Mouse (Mus musculus): ENCODE data around the gene Mrps18b. TPM values are rescaled to one million over a fixed set of nuclear protein-coding genes. Genes with fewer than 3 reads are reported as not detected.

Gene Mrps18b
- polyA plus RNA-seq, 2 experiments = 62.7 to 68.0 TPM

DNA sequence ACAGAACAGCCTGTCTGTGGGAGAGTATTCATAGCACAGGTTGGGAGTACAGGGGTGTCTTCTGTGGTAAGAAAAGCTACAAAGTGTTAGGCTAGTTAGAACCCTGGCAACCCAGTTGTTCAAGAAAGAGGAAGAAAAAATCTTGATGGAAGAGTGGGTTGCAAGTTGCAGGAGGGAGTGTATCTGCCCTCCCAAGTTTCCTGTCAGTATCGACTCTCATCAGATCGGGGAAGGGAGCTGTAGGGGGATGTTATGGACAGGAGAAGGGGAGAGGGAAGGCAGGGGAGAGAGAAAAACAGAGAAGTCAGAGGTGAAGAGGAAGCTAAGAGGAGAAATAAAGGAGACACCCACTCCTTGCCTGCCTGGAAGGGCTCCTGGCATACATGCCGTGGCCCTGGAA, 15.6 kb downstream of the Mrps18b start:
- WGBS = 87% methylated on average over 3 of the region's 3 CpGs
- no peak for TF ChIP-seq POLR2A (IDR thresholded peaks at IDR 0.05; ENCODE audit: borderline replicate concordance, extremely low read depth, insufficient read depth, insufficient read length)
- Histone ChIP-seq H3K9ac (ENCODE audit: low read depth, low read length, severe bottlenecking) (no peak overlapping the region), H3K4me1 (ENCODE audit: control insufficient read depth, insufficient read depth, low read length) (0 out of 2 replicates have a peak, but pooled peaks cover 11% of the 10 kb centered on the region), H3K4me3 (replicated peaks; ENCODE audit: low read length) (no peak overlapping the region), H3K4me2 (replicated peaks; ENCODE audit: low read depth, low read length, severe bottlenecking) (no peak overlapping the region), H3K36me3 (ENCODE audit: control insufficient read depth, insufficient read depth, low read length) (peaks cover 71% of the 10 kb centered on the region), H3K9me3 (ENCODE audit: control insufficient read depth, low read length) (no peaks in the 10 kb centered on the region), H3K27ac (replicated peaks; ENCODE audit: low read depth, low read length) (no peak overlapping the region), H3K27me3 (ENCODE audit: control insufficient read depth, insufficient read depth, low read length) (no peaks in the 10 kb centered on the region)
- ATAC-seq (ENCODE audit: low FRiP score, low read depth) (no peak), DNase-seq (ENCODE audit: low spot score) (no peak)

DNA sequence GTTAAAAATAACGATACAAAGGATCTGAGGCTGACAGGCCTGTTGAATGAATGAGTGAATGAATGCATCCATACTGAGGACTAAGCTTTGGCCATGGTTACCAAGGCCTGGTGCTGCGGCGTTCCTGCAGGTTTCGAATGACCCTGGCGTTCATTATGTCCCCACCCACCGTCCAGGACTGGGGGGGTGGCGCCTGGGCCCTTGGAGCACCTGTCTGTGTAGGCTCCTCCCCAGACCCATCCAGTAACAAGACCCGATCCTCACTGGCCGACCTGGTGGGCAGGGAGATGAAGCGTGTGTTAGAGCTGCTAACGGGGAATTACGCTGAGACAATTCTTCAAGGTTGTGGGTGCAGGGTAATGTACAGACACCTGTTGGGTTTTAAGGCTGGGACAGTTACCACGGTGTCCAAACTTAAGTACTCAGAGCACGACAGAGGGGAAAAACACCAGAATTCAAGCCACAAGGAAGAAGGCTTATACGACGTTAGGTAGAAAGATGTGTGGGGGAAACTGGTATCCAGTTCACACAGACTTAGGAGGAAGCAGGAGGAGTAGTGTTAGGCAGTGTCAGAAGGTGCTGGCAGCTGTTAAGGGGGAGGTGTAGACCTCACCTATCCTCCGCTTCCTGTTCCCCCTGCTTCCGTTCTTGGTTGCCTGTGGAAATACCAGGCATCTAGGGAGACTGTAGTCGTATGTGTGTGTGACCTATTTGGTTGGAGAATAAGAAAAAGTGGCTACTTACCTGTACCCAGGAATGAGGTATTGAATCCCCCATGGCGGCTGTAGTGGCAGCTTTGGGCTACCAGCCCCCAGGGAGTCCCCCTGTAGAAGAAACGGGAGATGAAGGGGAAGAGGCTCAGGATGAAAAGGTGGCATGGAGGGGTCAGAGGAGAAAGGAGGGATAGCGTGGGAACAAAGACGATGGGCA, 18.3 kb downstream of the Mrps18b start:
- Histone ChIP-seq H3K27ac (replicated peaks; ENCODE audit: low read depth, low read length) (no peak overlapping the region), H3K27me3 (ENCODE audit: control insufficient read depth, insufficient read depth, low read length) (no peaks in the 10 kb centered on the region), H3K4me1 (ENCODE audit: control insufficient read depth, insufficient read depth, low read length) (0 out of 2 replicates have a peak, but pooled peaks cover 11% of the 10 kb centered on the region), H3K9ac (ENCODE audit: low read depth, low read length, severe bottlenecking) (peak overlapping the region; percentile 80), H3K4me2 (replicated peaks; ENCODE audit: low read depth, low read length, severe bottlenecking) (peak overlapping the region; percentile 99), H3K36me3 (ENCODE audit: control insufficient read depth, insufficient read depth, low read length) (peaks cover 63% of the 10 kb centered on the region), H3K4me3 (replicated peaks; ENCODE audit: low read length) (peak overlapping the region; percentile 79), H3K9me3 (ENCODE audit: control insufficient read depth, low read length) (no peaks in the 10 kb centered on the region)
- DNase-seq (ENCODE audit: low spot score) = no peak
- peak; percentile 12 for ATAC-seq (ENCODE audit: low FRiP score, low read depth)
- no peak for TF ChIP-seq POLR2A (IDR thresholded peaks at IDR 0.05; ENCODE audit: borderline replicate concordance, extremely low read depth, insufficient read depth, insufficient read length)
- 39% methylated on average over 23 of the region's 23 CpGs for WGBS

DNA sequence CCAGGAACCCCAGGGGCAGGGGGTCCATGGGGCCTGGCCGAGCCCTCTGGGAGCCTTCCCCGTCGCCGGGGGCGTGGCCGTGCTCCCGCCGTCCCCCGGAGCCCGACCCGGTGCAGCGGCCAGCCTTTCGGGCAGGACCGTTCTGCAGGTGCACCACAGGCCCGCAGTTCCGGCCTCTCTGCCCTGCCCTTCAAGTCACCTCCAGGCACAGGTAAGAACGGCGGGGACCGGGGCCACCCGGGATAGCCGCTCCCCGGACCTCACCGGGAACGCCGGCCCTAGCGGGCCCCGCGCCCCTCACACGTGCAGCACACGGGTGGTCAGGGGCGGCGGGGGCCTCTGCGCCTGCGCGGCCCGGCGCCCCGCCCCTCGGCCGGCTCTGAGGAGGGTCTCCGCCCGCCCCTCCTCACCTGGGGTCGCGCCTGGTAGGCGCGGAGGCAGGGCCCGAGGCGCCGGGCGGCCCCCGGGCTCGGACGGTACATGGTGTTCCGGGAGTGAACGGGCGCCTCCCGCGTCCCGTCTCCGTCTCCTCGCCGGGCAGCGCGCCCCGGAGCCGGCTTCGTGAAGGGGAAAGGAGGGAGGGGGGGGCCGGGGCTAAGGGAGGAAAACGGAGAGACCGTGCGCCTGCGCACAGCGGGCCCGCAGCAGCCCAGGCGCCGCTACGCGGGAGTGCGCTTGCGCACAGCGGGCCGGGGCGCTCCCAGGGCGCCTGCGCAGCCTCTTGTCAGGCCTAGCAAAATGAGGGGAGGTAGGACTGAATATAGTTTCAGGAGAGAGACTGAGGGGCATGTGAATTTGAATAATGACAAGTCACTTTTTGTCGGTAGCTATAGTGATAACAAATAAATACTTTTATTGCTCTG, 19.2 kb downstream of the Mrps18b start, which contains the start of gene 2310061I04Rik:
TSS of gene 2310061I04Rik (minus strand) at position 651 of the 863 bp plus-strand sequence.
- ATAC-seq (ENCODE audit: low FRiP score, low read depth) = peak; percentile 93
- peaks cover 61% of the 10 kb centered on the region for H3K36me3 ChIP-seq (ENCODE audit: control insufficient read depth, insufficient read depth, low read length)
- WGBS = 0% methylated on average over 40 of the region's 86 CpGs

DNA sequence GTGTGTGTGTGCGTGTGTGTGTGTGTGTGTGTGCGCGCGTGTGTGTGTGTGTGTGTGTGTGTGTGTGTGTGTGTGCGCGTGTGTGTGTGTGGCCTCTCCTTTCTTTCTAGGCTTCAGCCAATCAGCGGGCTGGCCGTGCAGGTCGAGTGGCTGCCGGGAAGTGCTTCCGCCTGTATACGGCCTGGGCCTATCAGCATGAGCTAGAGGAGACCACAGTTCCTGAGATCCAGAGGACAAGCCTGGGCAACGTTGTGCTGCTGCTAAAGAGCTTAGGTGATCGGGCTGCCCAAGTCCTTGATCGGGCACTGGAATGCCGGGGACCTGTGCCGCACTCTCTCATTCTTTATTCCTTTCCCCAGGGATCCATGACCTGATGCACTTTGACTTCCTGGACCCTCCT, 28.5 kb downstream of the Mrps18b start:
- WGBS = 81% methylated on average over 15 of the region's 17 CpGs
- H3K27ac ChIP-seq (replicated peaks; ENCODE audit: low read depth, low read length) = no peak overlapping the region
- no peak for ATAC-seq (ENCODE audit: low FRiP score, low read depth)
- H3K9ac ChIP-seq (ENCODE audit: low read depth, low read length, severe bottlenecking) = no peak overlapping the region
- DNase-seq (ENCODE audit: low spot score) = no peak
- H3K27me3 ChIP-seq (ENCODE audit: control insufficient read depth, insufficient read depth, low read length) = no peaks in the 10 kb centered on the region
- no peak overlapping the region for H3K4me3 ChIP-seq (replicated peaks; ENCODE audit: low read length)
- no peak for TF ChIP-seq POLR2A (IDR thresholded peaks at IDR 0.05; ENCODE audit: borderline replicate concordance, extremely low read depth, insufficient read depth, insufficient read length)
- H3K4me2 ChIP-seq (replicated peaks; ENCODE audit: low read depth, low read length, severe bottlenecking) = no peak overlapping the region
- H3K9me3 ChIP-seq (ENCODE audit: control insufficient read depth, low read length) = no peaks in the 10 kb centered on the region
- H3K36me3 ChIP-seq (ENCODE audit: control insufficient read depth, insufficient read depth, low read length) = peaks cover 88% of the 10 kb centered on the region
- H3K4me1 ChIP-seq (ENCODE audit: control insufficient read depth, insufficient read depth, low read length) = no peaks in the 10 kb centered on the region

More for the DNA sequence above, 19.2 kb downstream of the Mrps18b start, which contains the start of gene 2310061I04Rik:
- peak within 1 kb of the TSS; percentile 79 for H3K4me3 ChIP-seq (replicated peaks; ENCODE audit: low read length)
- H3K4me1 ChIP-seq (ENCODE audit: control insufficient read depth, insufficient read depth, low read length) = 0 out of 2 replicates have a peak, but pooled peaks cover 11% of the 10 kb centered on the region
- H3K4me2 ChIP-seq (replicated peaks; ENCODE audit: low read depth, low read length, severe bottlenecking) = peak within 1 kb of the TSS; percentile 99
- peak; percentile 93 for DNase-seq (ENCODE audit: low spot score)
- H3K27me3 ChIP-seq (ENCODE audit: control insufficient read depth, insufficient read depth, low read length) = no peaks in the 10 kb centered on the region
- H3K9me3 ChIP-seq (ENCODE audit: control insufficient read depth, low read length) = no peaks in the 10 kb centered on the region
- H3K9ac ChIP-seq (ENCODE audit: low read depth, low read length, severe bottlenecking) = peak within 1 kb of the TSS; percentile 80
- peak within 1 kb of the TSS; percentile 84 for H3K27ac ChIP-seq (replicated peaks; ENCODE audit: low read depth, low read length)
- TF ChIP-seq POLR2A (IDR thresholded peaks at IDR 0.05; ENCODE audit: borderline replicate concordance, extremely low read depth, insufficient read depth, insufficient read length) = no peak

DNA sequence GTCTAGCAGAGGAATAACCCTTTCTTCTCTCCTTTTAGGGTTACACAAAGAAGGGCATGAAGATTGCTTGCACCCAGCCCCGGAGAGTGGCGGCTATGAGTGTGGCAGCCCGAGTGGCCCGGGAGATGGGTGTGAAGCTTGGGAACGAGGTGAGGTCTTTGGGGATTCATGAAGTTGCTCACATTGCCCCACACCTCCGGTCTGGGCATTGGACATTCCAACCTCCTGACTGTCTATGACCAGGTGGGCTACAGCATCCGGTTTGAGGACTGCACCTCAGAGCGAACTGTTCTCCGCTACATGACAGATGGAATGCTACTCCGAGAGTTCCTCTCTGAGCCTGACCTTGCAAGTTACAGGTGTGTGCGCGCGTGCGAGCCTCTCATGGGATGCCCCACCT, 32.4 kb downstream of the Mrps18b start:
- TF ChIP-seq POLR2A (IDR thresholded peaks at IDR 0.05; ENCODE audit: borderline replicate concordance, extremely low read depth, insufficient read depth, insufficient read length) = no peak
- H3K9me3 ChIP-seq (ENCODE audit: control insufficient read depth, low read length) = no peaks in the 10 kb centered on the region
- no peak overlapping the region for H3K27ac ChIP-seq (replicated peaks; ENCODE audit: low read depth, low read length)
- H3K9ac ChIP-seq (ENCODE audit: low read depth, low read length, severe bottlenecking) = no peak overlapping the region
- no peak for DNase-seq (ENCODE audit: low spot score)
- no peaks in the 10 kb centered on the region for H3K27me3 ChIP-seq (ENCODE audit: control insufficient read depth, insufficient read depth, low read length)
- 95% methylated on average over 14 of the region's 14 CpGs for WGBS
- peaks cover 70% of the 10 kb centered on the region for H3K36me3 ChIP-seq (ENCODE audit: control insufficient read depth, insufficient read depth, low read length)
- H3K4me1 ChIP-seq (ENCODE audit: control insufficient read depth, insufficient read depth, low read length) = peaks cover 4% of the 10 kb centered on the region
- H3K4me2 ChIP-seq (replicated peaks; ENCODE audit: low read depth, low read length, severe bottlenecking) = no peak overlapping the region
- no peak for ATAC-seq (ENCODE audit: low FRiP score, low read depth)
- no peak overlapping the region for H3K4me3 ChIP-seq (replicated peaks; ENCODE audit: low read length)

All from limb, embryonic 14.5 days (tissue).